In genomic region chr5:74922881-74923280, GRCm38 (mm10) we compare ENCODE assay signal across 20 mouse cellular contexts.
DNase-seq lines count a peak whose midpoint lies in the region.
"Had no signal": no experiment of that assay in that cellular context is flagged by ENCODE, and none has a peak within 500 bp of the region (broad histone marks: within the 10 kb centered on the region; RNA-seq: fewer than 3 reads in every experiment).

No protein-coding gene starts in this region.

- H3K4me1 ChIP-seq in heart, embryonic 10.5 days: peaks cover 19% of the 10 kb centered on the region
- H3K4me1 ChIP-seq: embryonic facial prominence, embryonic 15.5 days; forebrain, embryonic 12.5 days had no signal

- DNase-seq in heart, adult 11 months: peak; percentile 93
- no peak for DNase-seq in heart, embryonic 10.5 days (ENCODE audit: low spot score)
- DNase-seq in heart, adult 9 months (ENCODE audit: low spot score in 2 of 2): peak; percentile 31 to 34
- DNase-seq in heart, postnatal 25 days (ENCODE audit: low spot score): no peak
- DNase-seq in kidney, adult 11 months: no peak
- DNase-seq: adrenal gland, adult 2 months; adrenal gland, postnatal 10 days; adrenal gland, postnatal 25 days; cerebellum, adult 11 months; cerebellum, adult 18-20 months; cerebellum, adult 8-10 months; cerebellum, adult 9-11 months; cerebellum, postnatal 14 days; cerebellum, postnatal 36 days; embryo, embryonic 11 days had no signal

- 76% methylated on average over 6 of the region's 6 CpGs for WGBS in heart, embryonic 10.5 days

- no peak overlapping the region for H3K4me3 ChIP-seq in heart, embryonic 10.5 days
- H3K4me3 ChIP-seq: embryonic facial prominence, embryonic 13.5 days; embryonic facial prominence, embryonic 15.5 days; erythroblast, embryonic 14.5 days; forebrain, embryonic 10.5 days; forebrain, embryonic 12.5 days had no signal

- peaks cover 3% of the 10 kb centered on the region for H3K27me3 ChIP-seq in heart, embryonic 10.5 days (ENCODE audit: insufficient read depth, poor library complexity, severe bottlenecking)
- H3K27me3 ChIP-seq: embryonic facial prominence, embryonic 13.5 days; embryonic facial prominence, embryonic 15.5 days; forebrain, embryonic 12.5 days had no signal

- no peaks in the 10 kb centered on the region for H3K36me3 ChIP-seq in heart, embryonic 10.5 days
- H3K36me3 ChIP-seq: embryonic facial prominence, embryonic 13.5 days; embryonic facial prominence, embryonic 15.5 days; forebrain, embryonic 10.5 days; forebrain, embryonic 12.5 days had no signal

- H3K9me3 ChIP-seq in heart, embryonic 10.5 days: no peaks in the 10 kb centered on the region
- H3K9me3 ChIP-seq: embryonic facial prominence, embryonic 13.5 days; embryonic facial prominence, embryonic 15.5 days; forebrain, embryonic 10.5 days; forebrain, embryonic 12.5 days had no signal

- intact Hi-C loops in heart, postnatal 25 days (cut with DNase I): no loop called here

- H3K27ac ChIP-seq in heart, embryonic 10.5 days: no peak overlapping the region
- H3K27ac ChIP-seq: embryonic facial prominence, embryonic 13.5 days; embryonic facial prominence, embryonic 15.5 days; forebrain, embryonic 10.5 days; forebrain, embryonic 12.5 days had no signal

Comparison
In these comparisons a context has a peak if more than half of its experiments do, and no peak if none do; other contexts are left out.
1. DNase-seq: peak in heart, adult 11 months (single experiment) and heart, adult 9 months (2 of 2); none in heart, embryonic 10.5 days (single experiment), heart, postnatal 25 days (single experiment) and kidney, adult 11 months (single experiment).